Mouse (Mus musculus) C2C12 (cell line): ENCODE data around the gene Bcl2.

Experiments used
- CTCF ChIP-seq: IDR thresholded peaks from one replicate; pipeline ENCODE4 v1.5.1; 2011; ENCODE audit not compliant: control insufficient read depth, insufficient read depth, insufficient read length
- MAX ChIP-seq: IDR thresholded peaks from one replicate; pipeline ENCODE4 v1.6.1; 2011; ENCODE audit warnings: mild to moderate bottlenecking, control low read depth

GRCm38 (mm10) chr1:106687435-106688160, 26.5 kb downstream of the Bcl2 start:
- TF ChIP-seq CTCF (no peak), MAX (no peak)
